Mouse (Mus musculus): ENCODE data around the gene Fam131a. TPM values are rescaled to one million over a fixed set of nuclear protein-coding genes. Genes with fewer than 3 reads are reported as not detected.

Fam131a gene
- total and polyA plus RNA-seq, 3 experiments = 22.2 to 31.3 (median 24.6) TPM

- WGBS = 79% methylated on average over 2 of the region's 2 CpGs
- Histone ChIP-seq H3K4me1 (ENCODE audit: control insufficient read depth, insufficient read depth, low read length) (no peaks in the 10 kb centered on the region), H3K9ac (ENCODE audit: low read depth, low read length) (no peak overlapping the region), H3K36me3 (ENCODE audit: control insufficient read depth, insufficient read depth, low read length) (no peaks in the 10 kb centered on the region), H3K27me3 (ENCODE audit: control insufficient read depth, insufficient read depth, low read length) (no peaks in the 10 kb centered on the region), H3K27ac (no peak overlapping the region), H3K4me3 (no peak overlapping the region), H3K79me2 (replicated peaks; ENCODE audit: control insufficient read depth, insufficient read depth, low read length) (no peaks in the 10 kb centered on the region)
- intact Hi-C loops (cut with DNase I) = no loop called here
- TF ChIP-seq EP300 (IDR thresholded peaks at IDR 0.05; ENCODE audit: insufficient read depth, low read depth, low read length) (no peak), CTCF (IDR thresholded peaks at IDR 0.05) (no peak), POLR2A (IDR thresholded peaks at IDR 0.05; ENCODE audit: insufficient read depth, low read depth, low read length) (no peak)
- no peak for DNase-seq
Measured at GRCm38 (mm10) chr16:20706407-20707055, 13.5 kb downstream of the Fam131a start.

- Histone ChIP-seq H3K4me3 (no peak overlapping the region), H3K36me3 (ENCODE audit: control insufficient read depth, insufficient read depth, low read length) (no peaks in the 10 kb centered on the region), H3K4me1 (ENCODE audit: control insufficient read depth, insufficient read depth, low read length) (no peaks in the 10 kb centered on the region), H3K79me2 (replicated peaks; ENCODE audit: control insufficient read depth, insufficient read depth, low read length) (no peaks in the 10 kb centered on the region), H3K9ac (ENCODE audit: low read depth, low read length) (no peak overlapping the region), H3K27me3 (ENCODE audit: control insufficient read depth, insufficient read depth, low read length) (no peaks in the 10 kb centered on the region), H3K27ac (no peak overlapping the region)
- 91% methylated on average over 21 of the region's 21 CpGs for WGBS
- no peak for TF ChIP-seq POLR2A (IDR thresholded peaks at IDR 0.05; ENCODE audit: insufficient read depth, low read depth, low read length)
- no peak for TF ChIP-seq EP300 (IDR thresholded peaks at IDR 0.05; ENCODE audit: insufficient read depth, low read depth, low read length)
- no peak for TF ChIP-seq CTCF (IDR thresholded peaks at IDR 0.05)
- no peak for DNase-seq
- intact Hi-C loops (cut with DNase I) = loop anchor here (2.0 kb wide), 1 partner anchor 56 kb away; no protein-coding TSS in a partner anchor
Measured at GRCm38 (mm10) chr16:20708220-20708938, 15.3 kb downstream of the Fam131a start.

- WGBS = 77% methylated on average over 19 of the region's 19 CpGs
- Histone ChIP-seq H3K27me3 (ENCODE audit: control insufficient read depth, insufficient read depth, low read length) (no peaks in the 10 kb centered on the region), H3K4me3 (no peak overlapping the region), H3K27ac (no peak overlapping the region), H3K36me3 (ENCODE audit: control insufficient read depth, insufficient read depth, low read length) (no peaks in the 10 kb centered on the region), H3K9ac (ENCODE audit: low read depth, low read length) (no peak overlapping the region), H3K79me2 (replicated peaks; ENCODE audit: control insufficient read depth, insufficient read depth, low read length) (no peaks in the 10 kb centered on the region), H3K4me1 (ENCODE audit: control insufficient read depth, insufficient read depth, low read length) (no peaks in the 10 kb centered on the region)
- DNase-seq = peak in 1 of 2 experiments; percentile 58
- intact Hi-C loops (cut with DNase I) = loop anchor here (2.0 kb wide), 1 partner anchor 56 kb away; no protein-coding TSS in a partner anchor
- no peak for TF ChIP-seq POLR2A (IDR thresholded peaks at IDR 0.05; ENCODE audit: insufficient read depth, low read depth, low read length)
- peak; percentile 81 for TF ChIP-seq CTCF (IDR thresholded peaks at IDR 0.05)
Measured at GRCm38 (mm10) chr16:20708939-20709734, 16.1 kb downstream of the Fam131a start.

GRCm38 (mm10) chr16:20710370-20710769 lies 17.3 kb downstream of the Fam131a start:
- Histone ChIP-seq H3K27me3 (ENCODE audit: control insufficient read depth, insufficient read depth, low read length) (no peaks in the 10 kb centered on the region), H3K4me1 (ENCODE audit: control insufficient read depth, insufficient read depth, low read length) (no peaks in the 10 kb centered on the region), H3K79me2 (replicated peaks; ENCODE audit: control insufficient read depth, insufficient read depth, low read length) (no peaks in the 10 kb centered on the region), H3K4me3 (no peak overlapping the region), H3K27ac (no peak overlapping the region), H3K36me3 (ENCODE audit: control insufficient read depth, insufficient read depth, low read length) (no peaks in the 10 kb centered on the region), H3K9ac (ENCODE audit: low read depth, low read length) (no peak overlapping the region)
- 92% methylated on average over 11 of the region's 11 CpGs for WGBS
- intact Hi-C loops (cut with DNase I) = no loop called here
- no peak for TF ChIP-seq EP300 (IDR thresholded peaks at IDR 0.05; ENCODE audit: insufficient read depth, low read depth, low read length)
- no peak for TF ChIP-seq CTCF (IDR thresholded peaks at IDR 0.05)
- TF ChIP-seq POLR2A (IDR thresholded peaks at IDR 0.05; ENCODE audit: insufficient read depth, low read depth, low read length) = no peak
- DNase-seq = no peak

- Histone ChIP-seq H3K4me1 (ENCODE audit: control insufficient read depth, insufficient read depth, low read length) (no peaks in the 10 kb centered on the region), H3K79me2 (replicated peaks; ENCODE audit: control insufficient read depth, insufficient read depth, low read length) (no peaks in the 10 kb centered on the region), H3K4me3 (no peak overlapping the region), H3K36me3 (ENCODE audit: control insufficient read depth, insufficient read depth, low read length) (no peaks in the 10 kb centered on the region), H3K9ac (ENCODE audit: low read depth, low read length) (no peak overlapping the region), H3K27me3 (ENCODE audit: control insufficient read depth, insufficient read depth, low read length) (no peaks in the 10 kb centered on the region), H3K27ac (no peak overlapping the region)
- no peak for DNase-seq
- WGBS = 79% methylated on average over 4 of the region's 4 CpGs
- TF ChIP-seq CTCF (IDR thresholded peaks at IDR 0.05) (peak; percentile 31; the same call in 1 of the 2 replicates), POLR2A (IDR thresholded peaks at IDR 0.05; ENCODE audit: insufficient read depth, low read depth, low read length) (no peak)
- intact Hi-C loops (cut with DNase I) = no loop called here
Measured at GRCm38 (mm10) chr16:20710810-20711209, 17.8 kb downstream of the Fam131a start.
